In genomic region chr12:105432807-105433206, GRCm38 (mm10) we compare ENCODE assay signal across 19 mouse cellular contexts. TPM values are rescaled to one million over a fixed set of nuclear protein-coding genes. Genes with fewer than 3 reads are reported as not detected.
"Had no signal": no experiment of that assay in that cellular context is flagged by ENCODE, and none has a peak within 500 bp of the region (broad histone marks: within the 10 kb centered on the region; RNA-seq: fewer than 3 reads in every experiment).

No protein-coding gene starts in this region.

- H3K4me1 ChIP-seq: intestine, embryonic 15.5 days; limb, embryonic 12.5 days; limb, embryonic 15.5 days; megakaryocyte, embryonic 14.5 days; midbrain, embryonic 10.5 days; midbrain, embryonic 13.5 days; neural tube, embryonic 13.5 days; stomach, embryonic 15.5 days had no signal

- H3K36me3 ChIP-seq: intestine, embryonic 15.5 days; limb, embryonic 12.5 days; limb, embryonic 15.5 days; midbrain, embryonic 10.5 days; midbrain, embryonic 13.5 days; neural tube, embryonic 13.5 days; stomach, embryonic 15.5 days had no signal

- H3K27ac ChIP-seq: intestine, embryonic 15.5 days; limb, embryonic 12.5 days; limb, embryonic 15.5 days; liver, embryonic 14.5 days; midbrain, embryonic 10.5 days; midbrain, embryonic 13.5 days; neural tube, embryonic 13.5 days; stomach, embryonic 15.5 days had no signal

- DNase-seq: kidney, adult 18-20 months; kidney, postnatal 36 days; left cerebral cortex, postnatal 4 days; retina, postnatal 1 day; right cerebral cortex, postnatal 25 days; spleen, adult 18-20 months; thymus, postnatal 25 days had no signal

- H3K4me2 ChIP-seq: intestine, embryonic 15.5 days; limb, embryonic 12.5 days; limb, embryonic 15.5 days; midbrain, embryonic 13.5 days; neural tube, embryonic 13.5 days; stomach, embryonic 15.5 days had no signal

- H3K4me3 ChIP-seq: intestine, embryonic 15.5 days; limb, embryonic 12.5 days; limb, embryonic 15.5 days; megakaryocyte, embryonic 14.5 days; midbrain, embryonic 10.5 days; midbrain, embryonic 13.5 days; myocyte; neural tube, embryonic 13.5 days; stomach, embryonic 15.5 days had no signal

- H3K27me3 ChIP-seq: intestine, embryonic 15.5 days; limb, embryonic 12.5 days; limb, embryonic 15.5 days; midbrain, embryonic 13.5 days; neural tube, embryonic 13.5 days; stomach, embryonic 15.5 days had no signal

- H3K9ac ChIP-seq: intestine, embryonic 15.5 days; limb, embryonic 12.5 days; limb, embryonic 15.5 days; liver, embryonic 14.5 days; midbrain, embryonic 13.5 days; neural tube, embryonic 13.5 days; stomach, embryonic 15.5 days had no signal

- ATAC-seq: intestine, embryonic 15.5 days; midbrain, embryonic 13.5 days; midbrain, embryonic 16.5 days had no signal

- H3K9me3 ChIP-seq: intestine, embryonic 15.5 days; limb, embryonic 12.5 days; limb, embryonic 15.5 days; midbrain, embryonic 10.5 days; midbrain, embryonic 13.5 days; neural tube, embryonic 13.5 days; stomach, embryonic 15.5 days had no signal

RNA-seq across cellular contexts. Expression of gene D430019H16Rik, which starts 20.8 kb away (rescaled TPM):
- total RNA-seq: neutrophil, adult 5-6 weeks had no signal
